Mouse (Mus musculus) heart, postnatal 0 days (tissue): Measurements from ENCODE around the gene Gm10944.

Experiments
- CTCF ChIP-seq: IDR thresholded peaks from 2 replicates; pipeline ENCODE4 v1.5.1; 2016; ENCODE audit warnings: antibody characterized with exemption, control low read depth, low read depth
- EP300 ChIP-seq: IDR thresholded peaks from 2 replicates; pipeline ENCODE4 v1.6.1; 2016; ENCODE audit warnings: antibody characterized with exemption, low read depth

DNA sequence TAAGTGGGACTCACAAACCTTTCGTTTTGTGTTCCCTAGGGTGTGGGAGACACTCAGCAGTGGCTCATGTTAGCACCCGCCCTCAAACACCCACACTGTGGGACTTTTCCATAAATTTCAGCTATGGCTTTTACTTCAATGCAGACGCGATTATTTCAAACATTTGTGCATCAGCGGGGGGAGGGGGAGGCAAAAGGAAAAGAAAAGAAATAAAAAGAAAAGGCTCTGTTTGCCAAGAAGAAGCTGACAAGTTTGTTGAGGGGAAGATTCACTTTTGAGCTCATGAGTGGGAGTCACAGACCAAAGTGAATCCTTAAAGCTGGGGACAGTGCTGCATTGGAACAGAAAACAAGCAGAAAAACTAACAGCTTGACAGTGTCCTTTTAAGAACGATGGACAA lies 16.3 kb downstream of the Gm10944 start:
- TF ChIP-seq CTCF, result no peak
- TF ChIP-seq EP300, result no peak
